Mouse (Mus musculus) MEL (cell line): Measurements from ENCODE around the gene E130208F15Rik.

Source experiments
- BHLHE40 ChIP-seq: IDR thresholded peaks from 2 replicates; pipeline ENCODE4 v1.6.1; 2012; ENCODE audit warnings: low read depth, mild to moderate bottlenecking, inconsistent platforms, low read length, improper control_type of control experiment, borderline replicate concordance
- EP300 ChIP-seq, 2 experiments: IDR thresholded peaks; 2 replicates each; pipeline ENCODE4 v1.6.1; 2011; ENCODE audit warnings: improper control_type of control experiment in 2 of 2, low read length in 2 of 2, low read depth in 1 of 2, mild to moderate bottlenecking in 1 of 2
- USF1 ChIP-seq: IDR thresholded peaks from 2 replicates; pipeline ENCODE4 v1.6.1; 2014; ENCODE audit warnings: low read depth, mild to moderate bottlenecking, inconsistent platforms, low read length, improper control_type of control experiment, moderate library complexity

DNA sequence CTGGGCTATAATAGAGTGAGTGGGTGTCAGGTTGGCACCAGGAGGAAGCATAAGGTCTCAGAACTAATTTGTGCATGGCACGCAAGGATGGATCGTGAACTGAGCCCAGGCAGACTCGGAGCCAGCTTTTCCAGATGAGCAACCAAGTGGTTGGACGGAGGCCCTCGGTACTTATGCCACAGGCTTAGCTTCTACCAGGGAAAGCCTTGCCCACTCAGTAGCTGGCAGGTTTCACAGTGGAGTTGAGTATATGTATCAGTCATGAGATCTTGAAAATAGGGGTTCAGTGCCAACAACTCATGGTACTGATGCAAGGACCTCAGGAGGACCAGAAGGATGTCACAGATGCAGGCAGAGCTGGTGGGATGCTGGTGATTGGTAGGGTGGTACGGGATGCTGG lies 14.1 kb downstream of the E130208F15Rik start:
- TF ChIP-seq BHLHE40 (no peak), EP300 (IDR thresholded peaks at IDR 0.05; ENCODE audit: low read depth in 1 of 2, low read length in 2 of 2) (no peak), USF1 (no peak)
